Mouse (Mus musculus) activated CD4-positive, CD25-positive, alpha-beta regulatory T cell, adult 9 weeks (primary cell): ENCODE data around the gene Gdpd2. TPM values are rescaled to one million over a fixed set of nuclear protein-coding genes. Genes with fewer than 3 reads are reported as not detected.

Experiments used
- polyA plus RNA-seq: library from polyadenylated mRNA; unstranded; fragments of 100-300 nt; shearing (Covaris generic); gene quantifications from one replicate; pipeline ENCODE4 v1.2.1, GENCODE M21; 2017

Gdpd2 gene
- polyA plus RNA-seq, result not detected

GRCm38 (mm10) chrX:100729665-100730188, at the start of gene Gdpd2:
Gene Gdpd2, plus strand, starts transcription at chrX:100729873.

DNA sequence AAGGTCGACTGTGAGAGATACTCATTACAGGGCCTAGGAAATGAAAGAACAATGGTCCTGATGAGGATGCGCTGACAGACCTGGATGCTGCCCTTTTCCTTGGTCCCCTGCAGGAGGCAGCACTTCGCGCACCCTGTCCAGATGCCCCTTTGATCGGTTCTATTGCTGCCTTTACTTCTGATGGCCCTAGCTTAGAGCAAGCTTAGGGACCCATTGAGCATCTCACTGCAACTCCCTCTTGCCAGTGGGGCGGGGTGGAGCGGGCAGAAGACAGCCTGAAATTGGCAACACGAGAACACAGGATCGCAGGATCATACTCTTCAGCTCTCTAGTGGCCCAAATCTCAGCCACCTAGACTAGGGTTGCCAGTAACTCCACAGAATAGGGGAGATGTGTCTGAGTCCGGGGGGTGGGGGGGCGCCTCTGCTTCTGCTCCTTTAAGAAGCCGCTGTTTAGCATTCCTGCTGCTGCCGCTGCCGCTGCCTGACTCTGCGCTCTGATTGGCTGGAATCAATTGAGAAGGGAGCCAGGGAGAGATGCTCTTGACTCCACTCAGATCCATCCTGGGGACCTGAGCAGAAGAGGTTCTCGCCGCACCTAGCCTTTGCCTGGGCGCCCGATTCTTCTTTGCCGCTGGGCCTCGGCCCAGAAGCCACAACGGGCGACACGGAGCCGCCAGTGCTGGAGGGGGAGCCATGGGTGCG, 37.7 kb downstream of the Gdpd2 start, which contains the start of gene Dlg3:
Gene Dlg3, plus strand, starts transcription at position 542 of the 704 bp plus-strand sequence.

Other genes starting within 250 kb of the Gdpd2 start
- gene Igbp1, start 235.6 kb upstream of the Gdpd2 start, polyA plus RNA-seq, result 41.3 TPM
- gene Dgat2l6, start 205.0 kb upstream of the Gdpd2 start, polyA plus RNA-seq, result not detected
- gene Awat1, start 157.6 kb upstream of the Gdpd2 start, polyA plus RNA-seq, result not detected
- 0.06 TPM for gene P2ry4, start 135.0 kb upstream of the Gdpd2 start, polyA plus RNA-seq
- gene Arr3, start 124.4 kb upstream of the Gdpd2 start, polyA plus RNA-seq, result not detected
- 3.4 TPM for gene Kif4, start 104.1 kb upstream of the Gdpd2 start, polyA plus RNA-seq
- gene Pdzd11, start 103.3 kb upstream of the Gdpd2 start, polyA plus RNA-seq, result 50.4 TPM
- 14.3 TPM for gene Dlg3, start 37.8 kb downstream of the Gdpd2 start, polyA plus RNA-seq